Mouse (Mus musculus) ES-CJ7 (cell line): Measurements from ENCODE around the gene Ssh1.

Experiments used
- DNase-seq: peaks from one replicate; pipeline ENCODE4 v3.0.0; 2011; ENCODE audit warnings: low read depth, low spot score

Gene Ssh1

DNA sequence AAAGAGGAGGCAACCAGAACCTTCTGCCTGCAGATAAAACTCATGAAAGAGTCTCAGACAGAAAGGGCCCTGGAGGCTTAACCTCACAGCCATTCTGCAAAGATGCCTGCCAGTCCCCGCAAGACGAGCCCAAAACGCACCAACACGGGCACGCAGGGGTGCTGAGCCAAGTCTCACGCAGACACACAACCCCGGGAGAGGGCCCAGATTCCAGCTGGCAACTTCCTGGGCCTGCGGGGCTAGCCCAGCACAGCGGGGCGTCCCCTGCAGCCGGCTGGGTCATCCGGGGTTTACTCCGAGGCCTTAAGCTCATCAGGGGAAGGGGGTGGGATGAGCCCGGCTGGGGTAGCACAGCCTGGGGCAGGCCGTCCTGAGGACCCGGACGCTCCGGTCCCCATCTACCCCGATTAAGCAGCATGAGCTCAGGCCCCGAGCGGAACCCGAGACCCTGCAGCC is 635 bp downstream of the Ssh1 start:
- peak; percentile 57 for DNase-seq

DNA sequence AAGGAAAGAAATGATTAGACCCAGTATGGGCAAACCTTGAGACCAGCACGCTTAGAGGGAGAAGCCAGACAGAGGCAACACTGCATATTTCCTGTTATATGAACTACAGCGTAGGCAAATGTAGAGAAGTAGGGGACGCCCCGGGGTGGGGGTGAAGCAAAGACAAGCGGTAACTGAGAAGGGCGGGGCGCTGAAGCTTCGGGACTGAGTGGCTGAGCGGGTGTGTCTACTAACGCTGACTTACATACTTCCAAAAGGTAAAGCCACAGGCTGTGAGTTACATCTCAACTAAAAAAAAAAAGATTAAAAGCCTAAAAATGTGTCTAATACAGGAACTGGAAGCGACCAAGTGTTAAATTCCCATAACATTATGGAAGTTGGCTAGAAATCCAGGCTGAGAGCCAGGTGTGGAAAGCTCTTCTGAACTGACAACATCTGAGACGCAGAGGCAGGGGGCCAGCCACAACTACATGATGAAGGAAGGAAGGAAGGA is 1.3 kb downstream of the Ssh1 start:
- no peak for DNase-seq

DNA sequence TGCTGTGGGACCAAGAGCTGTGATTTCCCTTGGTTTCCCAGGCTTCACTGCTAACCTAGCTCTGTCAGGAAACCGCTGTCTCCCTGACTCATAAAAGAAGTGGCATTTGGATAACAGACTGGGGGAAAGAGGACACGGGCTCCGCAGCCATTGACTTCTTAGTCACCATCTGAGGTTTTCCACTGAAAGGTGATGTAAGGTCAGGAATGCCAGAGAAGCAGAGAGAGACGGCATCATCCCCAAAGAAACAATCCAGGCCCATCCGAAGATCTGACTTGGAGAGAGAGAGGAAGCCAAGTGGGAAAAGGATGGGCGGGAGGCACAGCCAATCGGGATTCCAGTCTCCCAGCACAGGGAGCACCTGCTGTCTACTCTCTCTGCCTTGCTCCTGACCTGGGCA is 2.6 kb downstream of the Ssh1 start:
- no peak for DNase-seq

GRCm38 (mm10) chr5:113990593-113990992 is 3.1 kb downstream of the Ssh1 start:
- DNase-seq, result no peak

- DNase-seq, result no peak
These were observed 4.2 kb downstream of the Ssh1 start for GRCm38 (mm10) chr5:113989437-113990024.

DNA sequence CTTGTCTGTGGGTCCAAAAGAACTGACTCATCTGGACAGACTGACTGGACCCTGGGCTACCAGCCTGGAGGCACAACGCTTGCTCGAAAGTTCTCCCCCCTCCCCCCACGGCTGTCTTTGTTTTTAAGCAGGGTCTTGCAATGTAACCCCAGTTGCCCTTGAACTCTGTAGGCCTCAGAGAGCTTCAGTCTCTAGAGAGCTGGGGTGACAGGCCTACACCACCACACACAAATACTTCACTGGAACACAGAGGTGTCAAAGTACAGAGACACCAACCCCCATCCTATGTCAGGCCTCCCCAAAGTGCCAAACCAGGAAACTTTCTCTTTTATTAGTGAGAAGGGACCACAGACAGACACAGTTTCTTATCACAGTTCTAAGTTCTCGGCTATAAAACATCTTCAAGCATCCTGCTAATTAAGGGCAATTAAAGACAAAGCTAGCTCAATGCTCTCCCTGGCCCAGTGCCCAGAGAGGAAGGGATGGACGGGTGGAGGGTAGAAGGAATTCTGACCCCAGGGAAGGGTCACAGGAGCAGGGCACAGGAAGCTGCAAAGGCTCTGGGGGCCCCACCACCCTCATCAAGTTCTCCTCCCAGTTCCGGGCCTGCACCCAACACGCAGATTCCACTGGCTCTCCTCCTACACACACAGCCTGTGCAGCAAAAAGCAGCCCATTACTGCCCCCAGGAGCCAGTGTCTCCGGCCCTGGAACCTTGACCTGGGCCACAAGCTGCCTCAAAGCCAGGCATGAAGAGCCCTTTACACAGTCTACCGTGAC is 7.3 kb downstream of the Ssh1 start:
- no peak for DNase-seq

- DNase-seq, result no peak
These were observed 8.0 kb downstream of the Ssh1 start for GRCm38 (mm10) chr5:113985737-113986136.

- DNase-seq, result no peak
These were observed 9.5 kb downstream of the Ssh1 start for GRCm38 (mm10) chr5:113984025-113984740.

- no peak for DNase-seq
These were observed 10.2 kb downstream of the Ssh1 start for GRCm38 (mm10) chr5:113983541-113983940.

DNA sequence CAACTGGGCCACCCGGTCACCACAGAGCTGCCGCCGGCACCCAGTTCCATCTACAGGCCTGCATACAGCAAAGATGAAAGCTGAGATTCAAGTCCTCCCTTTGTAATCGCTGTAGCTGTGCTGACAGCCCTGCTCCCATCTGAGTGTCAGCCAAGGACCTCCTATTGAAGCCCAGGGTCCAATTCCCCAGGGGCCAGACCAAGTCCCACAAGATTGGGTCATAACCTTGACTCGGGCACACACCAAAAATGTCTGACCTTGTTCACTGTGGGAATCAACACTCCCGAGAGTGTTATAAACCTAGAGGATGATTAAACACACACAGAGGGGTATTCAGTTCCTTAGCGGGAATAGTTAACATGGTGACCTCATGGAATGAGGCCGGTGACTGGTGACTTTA is 11.9 kb downstream of the Ssh1 start:
- no peak for DNase-seq

- no peak for DNase-seq
These were observed 12.5 kb downstream of the Ssh1 start for GRCm38 (mm10) chr5:113981171-113981570.

GRCm38 (mm10) chr5:113980511-113980910 is 13.2 kb downstream of the Ssh1 start:
- DNase-seq, result no peak

- DNase-seq, result no peak
These were observed 16.4 kb downstream of the Ssh1 start for GRCm38 (mm10) chr5:113977309-113977708.

DNA sequence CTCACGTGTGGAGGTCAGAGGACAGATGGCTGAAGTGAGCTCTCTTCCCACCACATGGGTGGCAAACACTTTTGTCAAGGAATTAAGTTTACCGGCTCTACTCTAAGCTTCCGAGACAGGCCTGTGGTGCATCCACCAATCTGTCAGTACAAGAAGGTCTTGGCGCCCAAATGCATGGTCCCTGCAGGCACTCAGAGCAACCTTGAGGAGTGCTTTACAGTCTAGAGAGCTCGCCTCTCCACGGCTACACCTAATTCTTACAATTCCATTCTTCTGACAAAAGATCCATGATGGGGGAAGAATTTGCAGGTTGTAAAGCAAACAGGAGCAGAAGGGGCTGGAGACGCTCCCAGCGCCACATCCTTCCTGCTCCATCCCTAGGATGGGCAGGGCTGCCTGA is 17.1 kb downstream of the Ssh1 start:
- no peak for DNase-seq

GRCm38 (mm10) chr5:113975538-113976215 is 18.0 kb downstream of the Ssh1 start:
- DNase-seq, result no peak

GRCm38 (mm10) chr5:113974576-113974975 is 19.1 kb downstream of the Ssh1 start:
- no peak for DNase-seq

- no peak for DNase-seq
These were observed 19.9 kb downstream of the Ssh1 start for GRCm38 (mm10) chr5:113973790-113974189.

GRCm38 (mm10) chr5:113972589-113973515 is 20.8 kb downstream of the Ssh1 start:
- peak; percentile 93 for DNase-seq

GRCm38 (mm10) chr5:113971434-113971960 is 22.2 kb downstream of the Ssh1 start:
- peak; percentile 53 for DNase-seq

GRCm38 (mm10) chr5:113968371-113968770 is 25.3 kb downstream of the Ssh1 start:
- DNase-seq, result no peak
